Mouse (Mus musculus): ENCODE measurements around the gene Cryab. TPM values are rescaled to one million over a fixed set of nuclear protein-coding genes. Genes with fewer than 3 reads are reported as not detected.
A peak's percentile ranks its signal among the peaks of the same experiment; 100 is the strongest.

Cryab gene
- polyA plus RNA-seq, 1 experiment from 2014 or later: 41.1 TPM

DNA sequence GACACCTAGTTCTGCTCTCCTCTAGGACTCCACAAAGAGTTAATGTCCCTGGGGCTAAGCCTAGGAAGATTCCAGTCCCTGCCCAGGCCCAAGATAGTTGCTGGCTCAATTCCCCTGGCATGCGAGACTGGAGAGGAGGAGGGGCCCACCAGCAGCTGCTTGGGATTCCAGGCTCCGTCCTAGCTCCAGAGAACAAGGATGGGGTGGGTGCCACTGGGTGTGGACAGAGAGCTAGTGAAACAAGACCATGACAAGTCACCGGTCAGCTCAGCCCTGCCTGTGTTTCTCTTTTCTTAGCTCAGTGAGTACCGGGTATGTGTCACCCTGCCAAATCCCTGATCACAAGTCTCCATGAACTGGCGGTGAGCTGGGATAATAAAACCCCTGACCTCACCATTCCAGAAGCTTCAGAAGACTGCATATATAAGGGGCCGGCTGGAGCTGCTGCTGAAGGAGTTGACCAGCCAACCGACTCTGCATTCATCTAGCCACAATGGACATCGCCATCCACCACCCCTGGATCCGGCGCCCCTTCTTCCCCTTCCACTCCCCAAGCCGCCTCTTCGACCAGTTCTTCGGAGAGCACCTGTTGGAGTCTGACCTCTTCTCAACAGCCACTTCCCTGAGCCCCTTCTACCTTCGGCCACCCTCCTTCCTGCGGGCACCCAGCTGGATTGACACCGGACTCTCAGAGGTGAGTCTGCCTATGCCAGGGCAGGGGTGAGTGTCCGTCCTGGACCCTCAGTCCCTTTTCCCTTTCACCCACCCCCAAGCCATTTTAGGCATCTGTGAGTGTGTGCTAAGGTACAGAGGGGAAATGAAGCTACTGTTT is 1.9 kb downstream of the Cryab start:
- Histone ChIP-seq H3K9me3 (ENCODE audit: low read depth, low read length) (no peaks in the 10 kb centered on the region), H3K4me1 (ENCODE audit: insufficient read depth) (peaks cover 15% of the 10 kb centered on the region), H3K27ac (ENCODE audit: low read depth) (peak overlapping the region; percentile 83), H3K36me3 (ENCODE audit: insufficient read depth) (no peaks in the 10 kb centered on the region), H3K4me3 (ENCODE audit: low read depth, low read length) (peak overlapping the region; percentile 23), H3K4me2 (peak overlapping the region; percentile 41), H3K27me3 (ENCODE audit: insufficient read depth, low read length) (no peaks in the 10 kb centered on the region; the same call in 1 of the 2 replicates), H3K9ac (peak overlapping the region; percentile 27; the same call in 1 of the 2 replicates)
- 61% methylated on average over 17 of the region's 17 CpGs for WGBS
- no peak for TF ChIP-seq CTCF (IDR thresholded peaks at IDR 0.05; ENCODE audit: low read depth)
- ATAC-seq (ENCODE audit: insufficient read depth) (peak; percentile 84), DNase-seq (peak; percentile 81)

DNA sequence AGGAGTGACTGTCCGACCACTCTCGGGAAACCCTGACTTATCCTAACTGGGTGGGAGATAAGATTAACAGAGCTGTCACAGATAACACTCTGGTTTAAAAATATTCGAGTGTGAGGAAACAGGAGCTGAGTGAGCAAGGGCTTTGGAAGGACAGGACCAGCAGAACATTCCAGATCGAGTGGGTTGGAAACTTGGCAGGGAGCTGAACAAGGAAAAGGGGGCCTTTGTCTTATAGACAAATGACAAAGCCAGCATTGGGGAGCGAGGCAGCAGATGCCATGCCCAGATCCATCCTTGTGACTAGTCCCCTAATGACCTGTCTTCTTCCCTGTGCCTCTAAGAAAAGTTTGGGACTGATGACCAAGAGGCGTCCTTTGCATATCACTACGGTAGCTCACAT is 2.8 kb downstream of the Cryab start:
- Histone ChIP-seq H3K9ac (no peak overlapping the region; the same call in 1 of the 2 replicates), H3K4me3 (ENCODE audit: low read depth, low read length) (peak overlapping the region; percentile 10; the same call in 1 of the 2 replicates), H3K9me3 (ENCODE audit: low read depth, low read length) (no peaks in the 10 kb centered on the region), H3K4me1 (ENCODE audit: insufficient read depth) (peaks cover 15% of the 10 kb centered on the region), H3K36me3 (ENCODE audit: insufficient read depth) (no peaks in the 10 kb centered on the region), H3K27me3 (ENCODE audit: insufficient read depth, low read length) (no peaks in the 10 kb centered on the region; the same call in 1 of the 2 replicates), H3K4me2 (peak overlapping the region; percentile 41; the same call in 1 of the 2 replicates), H3K27ac (ENCODE audit: low read depth) (no peak overlapping the region; the same call in 1 of the 2 replicates)
- DNase-seq (no peak), ATAC-seq (ENCODE audit: insufficient read depth) (no peak)
- no peak for TF ChIP-seq CTCF (IDR thresholded peaks at IDR 0.05; ENCODE audit: low read depth)
- 34% methylated on average over 7 of the region's 7 CpGs for WGBS

DNA sequence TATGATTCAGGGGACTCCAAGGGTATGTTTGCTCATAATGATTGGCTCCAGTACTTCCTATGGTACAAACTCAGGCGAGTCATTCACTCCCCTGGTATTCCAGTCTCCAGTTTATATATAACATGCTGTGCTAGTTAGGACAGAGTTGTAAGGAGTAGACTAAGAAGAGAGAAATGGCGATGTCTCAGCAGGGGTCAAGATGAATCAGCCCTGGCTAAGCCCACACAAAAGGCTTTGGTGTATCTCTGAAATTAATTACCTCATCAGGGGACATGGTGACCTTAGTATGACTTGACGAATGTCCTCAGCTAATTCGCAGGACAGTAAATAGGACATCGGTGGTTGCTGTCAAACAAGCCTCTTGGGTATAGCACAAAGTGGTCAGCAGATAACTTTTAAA is 5.6 kb downstream of the Cryab start:
- no peak for TF ChIP-seq CTCF (IDR thresholded peaks at IDR 0.05; ENCODE audit: low read depth)
- no peak overlapping the region for H3K4me3 ChIP-seq (ENCODE audit: low read depth, low read length)
- no peaks in the 10 kb centered on the region for H3K9me3 ChIP-seq (ENCODE audit: low read depth, low read length)
- no peak overlapping the region for H3K27ac ChIP-seq (ENCODE audit: low read depth)
- DNase-seq (no peak), ATAC-seq (ENCODE audit: insufficient read depth) (no peak)
- H3K27me3 ChIP-seq (ENCODE audit: insufficient read depth, low read length): no peaks in the 10 kb centered on the region
- H3K36me3 ChIP-seq (ENCODE audit: insufficient read depth): no peaks in the 10 kb centered on the region
- no peak overlapping the region for H3K9ac ChIP-seq
- WGBS: 63% methylated on average over 5 of the region's 5 CpGs
- H3K4me1 ChIP-seq (ENCODE audit: insufficient read depth): peaks cover 15% of the 10 kb centered on the region
- H3K4me2 ChIP-seq: no peak overlapping the region

DNA sequence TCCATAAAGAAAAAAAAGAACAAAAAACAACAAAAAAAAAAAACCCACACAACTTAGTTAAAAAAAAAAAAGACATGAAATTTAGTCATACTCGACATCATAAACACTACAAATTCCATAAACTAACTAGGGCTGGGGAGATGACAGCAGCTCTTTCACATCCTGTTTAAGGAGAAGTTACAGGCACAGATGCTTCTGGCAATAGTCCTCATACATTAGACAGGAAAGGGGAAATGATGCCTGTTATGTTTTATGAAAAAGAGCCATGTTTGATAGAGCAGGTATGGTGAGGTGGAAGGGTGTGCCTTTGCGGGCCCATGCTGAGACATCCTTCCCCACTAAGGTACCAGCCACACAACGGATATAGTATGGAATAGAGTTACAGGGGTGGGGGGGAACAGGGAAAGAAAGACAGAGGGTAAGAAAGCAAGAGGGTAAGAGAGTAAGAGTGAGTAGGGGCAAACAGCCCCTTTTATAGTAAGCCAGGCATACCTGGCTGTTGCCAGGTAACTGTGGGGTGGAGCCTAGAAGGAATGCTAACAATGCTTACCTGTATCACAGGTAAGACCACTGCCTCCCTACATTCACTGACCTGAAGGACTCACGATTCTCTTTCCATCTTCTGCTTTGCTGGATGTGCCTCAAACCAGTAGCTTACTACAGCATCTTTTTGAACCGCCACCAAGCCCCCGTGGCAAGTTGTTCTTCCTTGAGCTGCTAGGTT is 10.6 kb downstream of the Cryab start:
- H3K4me2 ChIP-seq: no peak overlapping the region
- TF ChIP-seq CTCF (IDR thresholded peaks at IDR 0.05; ENCODE audit: low read depth): no peak
- H3K27me3 ChIP-seq (ENCODE audit: insufficient read depth, low read length): no peaks in the 10 kb centered on the region
- H3K36me3 ChIP-seq (ENCODE audit: insufficient read depth): no peaks in the 10 kb centered on the region
- H3K9me3 ChIP-seq (ENCODE audit: low read depth, low read length): no peaks in the 10 kb centered on the region
- H3K4me3 ChIP-seq (ENCODE audit: low read depth, low read length): no peak overlapping the region
- no peak overlapping the region for H3K9ac ChIP-seq
- peak; percentile 58 for ATAC-seq (ENCODE audit: insufficient read depth)
- no peak overlapping the region for H3K27ac ChIP-seq (ENCODE audit: low read depth)
- no peak for DNase-seq
- no peaks in the 10 kb centered on the region for H3K4me1 ChIP-seq (ENCODE audit: insufficient read depth)
- WGBS: 42% methylated on average over 6 of the region's 6 CpGs

DNA sequence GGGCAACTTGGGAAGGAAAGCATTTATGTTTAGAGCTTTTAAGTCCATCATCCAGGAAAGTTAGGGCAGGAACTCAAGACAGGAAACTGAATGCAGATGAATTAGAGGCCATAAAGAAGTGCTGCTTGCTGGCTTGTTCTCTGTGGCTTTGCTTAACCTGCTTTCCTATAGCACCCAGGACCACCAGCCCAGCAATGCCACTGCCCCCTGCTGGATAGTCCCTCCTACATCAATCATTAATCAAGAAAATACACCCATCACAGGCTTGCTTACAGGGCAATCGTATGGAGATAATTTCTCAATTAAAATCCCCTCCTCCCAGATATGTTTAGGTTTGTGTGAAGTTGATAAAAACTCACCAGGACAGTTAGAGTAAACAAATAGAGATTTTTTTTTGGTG is 12.2 kb downstream of the Cryab start:
- ATAC-seq (ENCODE audit: insufficient read depth) (no peak), DNase-seq (peak; percentile 58)
- Histone ChIP-seq H3K4me3 (ENCODE audit: low read depth, low read length) (no peak overlapping the region), H3K4me2 (no peak overlapping the region), H3K4me1 (ENCODE audit: insufficient read depth) (no peaks in the 10 kb centered on the region), H3K9me3 (ENCODE audit: low read depth, low read length) (no peaks in the 10 kb centered on the region), H3K36me3 (ENCODE audit: insufficient read depth) (no peaks in the 10 kb centered on the region), H3K27ac (ENCODE audit: low read depth) (no peak overlapping the region), H3K9ac (no peak overlapping the region), H3K27me3 (ENCODE audit: insufficient read depth, low read length) (no peaks in the 10 kb centered on the region)
- peak; percentile 66 for TF ChIP-seq CTCF (IDR thresholded peaks at IDR 0.05; ENCODE audit: low read depth)
- WGBS: 41% methylated on average over 1 of the region's 1 CpGs

DNA sequence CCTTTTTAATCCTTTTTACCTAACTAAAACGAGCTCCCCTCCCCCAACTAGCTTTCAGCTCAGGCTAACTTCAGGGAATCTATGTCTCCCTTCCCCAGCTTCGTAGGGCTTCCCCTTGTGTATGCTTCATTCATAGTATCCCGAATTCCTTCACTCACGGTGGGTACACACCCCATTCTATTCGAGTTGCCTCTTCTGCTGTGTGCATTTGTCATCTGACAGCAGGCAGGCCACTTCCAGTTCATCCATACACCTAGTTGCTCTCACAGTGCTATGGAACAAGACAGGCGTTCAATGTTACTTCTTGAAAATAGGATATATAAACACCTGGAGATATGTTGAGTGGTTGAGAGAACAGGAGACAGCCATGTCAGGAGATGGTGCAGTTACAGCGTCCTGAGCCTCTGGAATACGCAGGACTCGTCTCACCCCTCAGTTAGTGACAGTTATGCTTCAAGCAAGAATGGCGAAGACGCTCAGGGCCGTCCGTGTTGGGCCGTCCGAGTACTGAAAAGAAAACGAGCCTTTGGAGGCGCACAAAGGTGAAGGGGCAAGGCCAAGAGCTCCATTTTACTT is 16.5 kb downstream of the Cryab start:
- DNase-seq: no peak
- WGBS: 5% methylated on average over 17 of the region's 17 CpGs
- ATAC-seq (ENCODE audit: insufficient read depth): no peak

More for the DNA sequence above, 16.5 kb downstream of the Cryab start:
- H3K4me3 ChIP-seq (ENCODE audit: low read depth, low read length): peak overlapping the region; percentile 59
- peaks cover 18% of the 10 kb centered on the region; the same call in 1 of the 2 replicates for H3K36me3 ChIP-seq (ENCODE audit: insufficient read depth)
- no peak for TF ChIP-seq CTCF (IDR thresholded peaks at IDR 0.05; ENCODE audit: low read depth)
- no peaks in the 10 kb centered on the region for H3K4me1 ChIP-seq (ENCODE audit: insufficient read depth)
- H3K4me2 ChIP-seq: peak overlapping the region; percentile 86
- no peaks in the 10 kb centered on the region for H3K27me3 ChIP-seq (ENCODE audit: insufficient read depth, low read length)
- peak overlapping the region; percentile 92 for H3K27ac ChIP-seq (ENCODE audit: low read depth)
- H3K9me3 ChIP-seq (ENCODE audit: low read depth, low read length): no peaks in the 10 kb centered on the region
- peak overlapping the region; percentile 68 for H3K9ac ChIP-seq

Data from lung, embryonic 14.5 days (tissue).